Mouse (Mus musculus) liver, embryonic 14.5 days (tissue): ENCODE results near the gene Nup188. TPM values are rescaled to one million over a fixed set of nuclear protein-coding genes. Genes with fewer than 3 reads are reported as not detected.
A peak's percentile ranks its signal among the peaks of the same experiment; 100 is the strongest.

ENCODE experiments used
- ATAC-seq: fragments of 200-750 bp; cut with Nextera tagmentation; 2 replicates; pipeline ENCODE4 v1.8.0; 2017; ENCODE audit warnings: moderate number of reproducible peaks, mild to moderate bottlenecking, moderate library complexity; ENCODE audit not compliant: insufficient read depth
- DNase-seq, 3 experiments: peaks; one replicate each; pipeline ENCODE4 v3.0.0-alpha.2; 2012 to 2013; ENCODE audit warnings: low read depth in 3 of 3, low spot score in 3 of 3
- H3K27ac ChIP-seq: fragments of 300-500 bp; sonication (generic); 2 replicates; pipeline ENCODE4 v1.5.1; 2014; ENCODE audit warnings: moderate library complexity, mild to moderate bottlenecking, control low read depth, inconsistent platforms
- H3K27me3 ChIP-seq: fragments of 300-500 bp; sonication (generic); 2 replicates; pipeline ENCODE4 v1.6.1; 2014; ENCODE audit warnings: mild to moderate bottlenecking, low read length, moderate library complexity; ENCODE audit not compliant: control insufficient read depth, insufficient read depth
- H3K36me3 ChIP-seq: fragments of 300-500 bp; sonication (generic); replicated peaks from 2 replicates; pipeline ENCODE4 v1.6.1; 2014; ENCODE audit warnings: low read depth; ENCODE audit not compliant: control insufficient read depth, insufficient read depth
- H3K4me1 ChIP-seq, 2 experiments: fragments of 200-500 bp in 1 of 2; fragments of 300-500 bp in 1 of 2; sonication (generic) in 1 of 2; replicated peaks; 2 replicates each; pipeline ENCODE4 v1.6.1; 2012 to 2014; ENCODE audit warnings: antibody characterized with exemption in 1 of 2, inconsistent platforms in 1 of 2, low read length in 1 of 2; ENCODE audit not compliant: control insufficient read depth in 2 of 2, insufficient read depth in 2 of 2
- H3K4me2 ChIP-seq: fragments of 300-500 bp; sonication (generic); 2 replicates; pipeline ENCODE4 v1.6.1; 2014; ENCODE audit warnings: low read depth, mild to moderate bottlenecking, control low read depth, moderate library complexity
- H3K4me3 ChIP-seq, 2 experiments: fragments of 200-500 bp in 1 of 2; fragments of 300-500 bp in 1 of 2; sonication (generic) in 1 of 2; 2 replicates each; pipeline ENCODE4 v1.5.1; 2012 to 2014; ENCODE audit warnings: low read depth in 2 of 2, low read length in 2 of 2, mild to moderate bottlenecking in 2 of 2, control low read depth in 1 of 2, inconsistent platforms in 1 of 2, moderate library complexity in 1 of 2; ENCODE audit not compliant: insufficient read depth in 1 of 2
- H3K9ac ChIP-seq: fragments of 300-500 bp; sonication (generic); replicated peaks from 2 replicates; pipeline ENCODE4 v1.6.1; 2014; ENCODE audit warnings: mild to moderate bottlenecking, control low read depth, moderate library complexity
- H3K9me3 ChIP-seq: fragments of 300-500 bp; sonication (generic); 2 replicates; pipeline ENCODE4 v1.6.1; 2016; ENCODE audit warnings: low read length, mixed read lengths; ENCODE audit not compliant: control insufficient read depth
- CTCF ChIP-seq: IDR thresholded peaks from 2 replicates; pipeline ENCODE4 v1.5.1; 2016; ENCODE audit warnings: antibody characterized with exemption, low read depth, control low read depth
- EP300 ChIP-seq: IDR thresholded peaks from 2 replicates; pipeline ENCODE4 v1.6.1; 2016; ENCODE audit warnings: antibody characterized with exemption, low read depth
- WGBS: fragments of 180-500 bp; shearing (Covaris S2); extraction: QIAGEN DNeasy Blood & Tissue Kit; methylation state at CpG from one replicate; pipeline ENCODE4 v1.1.7; 2014; ENCODE audit not compliant: insufficient replicate concordance; 5-methylcytosine and 5-hydroxymethylcytosine counted together
- polyA plus RNA-seq, 2 experiments: library from polyadenylated mRNA; depleted of rRNA in 1 of 2; stranded (reverse) in 1 of 2; unstranded in 1 of 2; fragments of >200 nt; fragmentation: Nextera tagmentation in 1 of 2; extraction: Ambion mirVana in 1 of 2; gene quantifications; 2 replicates each; pipeline versions ENCODE4 v1.2.1 to v1.2.3; 2012 to 2014

Gene Nup188
- polyA plus RNA-seq, 2 experiments: 16.1 to 19.1 TPM

DNA sequence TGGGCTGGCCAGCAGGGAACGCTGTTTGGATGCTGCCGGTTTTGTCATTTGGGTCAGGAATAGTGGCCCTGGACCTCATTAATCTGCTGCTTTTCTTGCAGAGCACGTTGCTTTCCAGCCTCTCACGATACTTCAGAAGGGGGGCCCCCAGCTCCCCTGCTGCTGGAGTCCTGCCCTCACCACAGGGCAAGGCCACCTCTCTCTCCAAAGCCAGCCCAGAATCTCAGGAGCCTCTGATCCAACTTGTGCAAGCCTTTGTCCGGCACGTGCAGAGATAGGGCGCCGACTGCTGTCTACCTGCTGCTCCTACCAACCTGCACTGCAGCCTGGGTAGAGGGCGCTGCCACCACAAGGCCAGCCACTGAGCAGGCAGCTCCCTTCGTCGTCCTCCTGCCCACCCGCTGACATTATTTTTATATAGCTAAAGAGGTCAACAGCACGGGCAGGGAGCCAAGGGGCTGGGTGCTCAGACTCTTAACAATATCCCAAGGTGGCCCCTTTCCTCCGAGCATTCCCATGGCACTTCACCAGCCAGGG lies 57.5 kb downstream of the Nup188 start:
- Histone ChIP-seq H3K36me3 (peaks cover 45% of the 10 kb centered on the region), H3K9ac (no peak overlapping the region), H3K9me3 (no peaks in the 10 kb centered on the region), H3K4me3 (no peak overlapping the region), H3K4me2 (no peak overlapping the region), H3K27me3 (no peaks in the 10 kb centered on the region), H3K27ac (no peak overlapping the region), H3K4me1 (no peaks in the 10 kb centered on the region)
- TF ChIP-seq CTCF (peak; percentile 13; the same call in 1 of the 2 replicates), EP300 (no peak)
- 80% methylated on average over 14 of the region's 14 CpGs for WGBS
- no peak for ATAC-seq
- DNase-seq: no peak

DNA sequence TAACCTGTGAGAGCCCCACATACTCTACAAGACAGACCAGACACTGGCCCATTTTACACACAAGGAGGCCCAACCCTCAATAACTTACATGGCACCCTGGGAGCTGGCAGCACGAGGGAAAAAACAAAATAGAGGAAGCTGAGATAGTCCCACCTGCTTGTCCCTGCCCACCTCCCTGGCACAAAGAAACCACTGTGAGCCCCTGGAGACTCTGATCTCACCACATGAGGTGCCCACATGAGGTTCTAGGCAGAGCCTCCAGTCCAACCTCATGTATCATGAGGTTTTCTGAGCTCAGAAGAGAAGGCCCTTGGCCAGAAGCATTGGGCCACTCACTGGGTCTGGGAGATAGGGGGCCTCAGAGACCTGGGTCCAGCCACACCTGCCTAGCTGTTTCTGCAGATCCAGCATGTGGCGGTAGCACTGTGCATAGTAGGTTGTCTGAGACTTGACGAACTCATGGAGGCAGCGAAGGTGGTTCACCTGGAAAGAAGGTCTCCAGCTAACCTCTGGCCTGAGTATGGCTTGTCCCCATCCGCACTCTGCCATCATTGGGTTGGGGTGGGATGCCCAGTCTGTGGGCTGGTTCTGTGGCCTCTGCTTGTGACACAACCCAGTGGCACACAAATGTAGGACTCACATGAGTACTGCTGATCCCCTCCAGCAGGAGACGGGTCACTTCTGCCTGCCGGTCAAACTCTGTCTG lies 59.9 kb downstream of the Nup188 start:
- no peak overlapping the region for H3K27ac ChIP-seq
- ATAC-seq (no peak), DNase-seq (no peak)
- no peak overlapping the region for H3K4me2 ChIP-seq
- no peaks in the 10 kb centered on the region for H3K4me1 ChIP-seq
- H3K27me3 ChIP-seq: no peaks in the 10 kb centered on the region
- 78% methylated on average over 7 of the region's 7 CpGs for WGBS
- no peak overlapping the region for H3K4me3 ChIP-seq
- TF ChIP-seq CTCF (no peak), EP300 (no peak)
- H3K36me3 ChIP-seq: peaks cover 30% of the 10 kb centered on the region
- no peaks in the 10 kb centered on the region for H3K9me3 ChIP-seq
- H3K9ac ChIP-seq: no peak overlapping the region

DNA sequence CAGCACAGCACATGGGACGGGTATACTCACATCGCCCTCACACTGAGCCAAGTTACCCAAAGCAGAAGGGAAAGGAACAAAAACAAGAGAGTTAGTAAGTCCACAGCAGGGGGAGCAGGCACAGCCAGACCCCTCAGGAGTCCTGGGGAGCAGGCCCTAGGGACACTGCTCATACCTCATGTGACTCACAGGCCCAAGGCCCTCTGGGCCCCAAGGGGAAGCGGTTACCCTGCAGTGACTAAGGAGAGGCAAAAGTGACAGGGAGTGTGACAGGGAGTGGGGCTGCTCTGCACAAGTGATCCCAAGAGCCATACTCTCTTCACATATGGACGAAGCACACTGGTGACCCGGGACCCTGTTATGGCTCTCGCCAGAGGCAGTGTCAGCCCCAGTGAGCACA lies 63.0 kb downstream of the Nup188 start:
- 75% methylated on average over 6 of the region's 6 CpGs for WGBS
- ATAC-seq: no peak; the same call in 1 of the 2 replicates

DNA sequence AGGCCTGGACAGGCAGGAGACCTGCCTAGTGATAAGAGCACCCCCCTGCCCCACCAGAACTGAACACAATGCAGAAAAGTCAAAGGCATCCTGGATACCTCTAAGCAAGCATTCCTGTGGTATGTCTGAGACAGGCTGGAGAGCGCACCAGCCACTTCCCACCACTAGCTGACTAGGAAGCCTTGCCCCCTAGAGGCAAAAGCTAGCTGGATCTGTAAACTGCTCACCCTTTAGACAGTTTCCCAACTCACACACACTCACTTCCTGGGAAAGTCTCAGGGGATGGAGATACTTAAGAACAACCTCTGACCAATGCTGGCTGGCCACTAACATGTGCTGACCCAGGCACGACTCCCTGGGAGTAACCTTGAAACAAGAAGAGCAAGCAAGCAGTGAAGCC lies 65.0 kb downstream of the Nup188 start:
- no peaks in the 10 kb centered on the region; the same call in 1 of the 2 replicates for H3K36me3 ChIP-seq
- H3K4me3 ChIP-seq: no peak overlapping the region
- H3K27ac ChIP-seq: no peak overlapping the region
- ATAC-seq: no peak
- no peak for TF ChIP-seq EP300
- peak; percentile 49 for TF ChIP-seq CTCF
- no peak overlapping the region for H3K4me2 ChIP-seq
- no peak overlapping the region for H3K9ac ChIP-seq
- no peak for DNase-seq
- no peaks in the 10 kb centered on the region for H3K4me1 ChIP-seq
- no peaks in the 10 kb centered on the region for H3K27me3 ChIP-seq
- WGBS: 75% methylated on average over 2 of the region's 2 CpGs
- no peaks in the 10 kb centered on the region for H3K9me3 ChIP-seq

More for the DNA sequence above, 63.0 kb downstream of the Nup188 start:
- TF ChIP-seq EP300 (no peak), CTCF (no peak)
- H3K36me3 ChIP-seq: peaks cover 5% of the 10 kb centered on the region
- H3K4me3 ChIP-seq: no peak overlapping the region
- H3K9me3 ChIP-seq: no peaks in the 10 kb centered on the region
- no peaks in the 10 kb centered on the region for H3K4me1 ChIP-seq
- DNase-seq: no peak
- H3K4me2 ChIP-seq: no peak overlapping the region
- no peak overlapping the region for H3K9ac ChIP-seq
- no peak overlapping the region for H3K27ac ChIP-seq
- no peaks in the 10 kb centered on the region for H3K27me3 ChIP-seq

DNA sequence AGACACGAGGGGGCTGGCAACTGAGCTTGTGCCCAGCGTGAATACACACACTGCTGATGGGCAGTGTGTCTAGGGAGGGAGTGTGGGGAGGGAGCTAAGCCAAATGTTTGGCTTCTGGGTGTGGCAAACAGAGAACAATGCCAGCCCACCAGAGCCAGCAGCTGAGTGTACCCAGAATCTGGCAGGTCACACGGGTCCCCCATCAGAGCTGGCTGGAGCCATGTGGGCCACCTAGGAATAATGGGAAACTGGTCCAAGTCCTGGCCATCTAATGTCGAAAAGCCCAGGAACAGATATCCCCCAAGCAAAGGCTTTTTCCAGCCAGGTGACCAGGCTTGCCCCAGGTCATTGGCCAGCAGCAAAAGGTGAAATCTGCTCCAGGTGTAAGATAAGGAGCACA lies 69.7 kb downstream of the Nup188 start:
- WGBS: 62% methylated on average over 4 of the region's 4 CpGs
- DNase-seq: no peak
- no peak overlapping the region for H3K4me2 ChIP-seq

More for the DNA sequence above, 69.7 kb downstream of the Nup188 start:
- no peaks in the 10 kb centered on the region for H3K36me3 ChIP-seq
- H3K27ac ChIP-seq: no peak overlapping the region
- peaks cover 7 to 13% of the 10 kb centered on the region in 2 experiments for H3K4me1 ChIP-seq
- H3K9me3 ChIP-seq: no peaks in the 10 kb centered on the region
- no peak for ATAC-seq
- no peak overlapping the region for H3K4me3 ChIP-seq
- TF ChIP-seq EP300 (no peak), CTCF (no peak)
- no peaks in the 10 kb centered on the region for H3K27me3 ChIP-seq
- H3K9ac ChIP-seq: no peak overlapping the region
